Mouse (Mus musculus) megakaryocyte, embryonic 14.5 days (primary cell): Measurements from ENCODE around the gene Pygo1. TPM values are rescaled to one million over a fixed set of nuclear protein-coding genes. Genes with fewer than 3 reads are reported as not detected.

Source experiments
- H3K27me3 ChIP-seq: replicated peaks from 2 replicates; pipeline ENCODE3; 2012; ENCODE audit warnings: inconsistent platforms
- H3K36me3 ChIP-seq: replicated peaks from 2 replicates; pipeline ENCODE3; 2012; ENCODE audit warnings: low read length, inconsistent platforms, mixed read lengths
- H3K4me1 ChIP-seq: 2 replicates; pipeline ENCODE4 v1.6.1; 2012; ENCODE audit warnings: inconsistent platforms
- H3K4me3 ChIP-seq: replicated peaks from 2 replicates; pipeline ENCODE3; 2012; ENCODE audit warnings: moderate library complexity, mild to moderate bottlenecking, inconsistent platforms
- H3K9me3 ChIP-seq: 2 replicates; pipeline ENCODE4 v1.6.1; 2012; ENCODE audit warnings: inconsistent platforms
- FLI1 ChIP-seq: IDR thresholded peaks from 2 replicates; pipeline ENCODE4 v1.6.1; 2012; ENCODE audit warnings: low read length, inconsistent platforms, mixed read lengths
- GATA1 ChIP-seq: IDR thresholded peaks from 3 replicates; pipeline ENCODE4 v1.6.1; 2012; ENCODE audit warnings: mixed read lengths, low read length, inconsistent platforms, borderline replicate concordance
- polyA plus RNA-seq: library from polyadenylated mRNA; stranded (reverse); fragments of >175 nt; gene quantifications from 2 replicates; pipeline ENCODE4 v1.2.3, GENCODE M21; 2012; ENCODE audit warnings: low replicate concordance; ENCODE audit not compliant: insufficient read depth

The Pygo1 gene
- not detected in 2 replicates for polyA plus RNA-seq

DNA sequence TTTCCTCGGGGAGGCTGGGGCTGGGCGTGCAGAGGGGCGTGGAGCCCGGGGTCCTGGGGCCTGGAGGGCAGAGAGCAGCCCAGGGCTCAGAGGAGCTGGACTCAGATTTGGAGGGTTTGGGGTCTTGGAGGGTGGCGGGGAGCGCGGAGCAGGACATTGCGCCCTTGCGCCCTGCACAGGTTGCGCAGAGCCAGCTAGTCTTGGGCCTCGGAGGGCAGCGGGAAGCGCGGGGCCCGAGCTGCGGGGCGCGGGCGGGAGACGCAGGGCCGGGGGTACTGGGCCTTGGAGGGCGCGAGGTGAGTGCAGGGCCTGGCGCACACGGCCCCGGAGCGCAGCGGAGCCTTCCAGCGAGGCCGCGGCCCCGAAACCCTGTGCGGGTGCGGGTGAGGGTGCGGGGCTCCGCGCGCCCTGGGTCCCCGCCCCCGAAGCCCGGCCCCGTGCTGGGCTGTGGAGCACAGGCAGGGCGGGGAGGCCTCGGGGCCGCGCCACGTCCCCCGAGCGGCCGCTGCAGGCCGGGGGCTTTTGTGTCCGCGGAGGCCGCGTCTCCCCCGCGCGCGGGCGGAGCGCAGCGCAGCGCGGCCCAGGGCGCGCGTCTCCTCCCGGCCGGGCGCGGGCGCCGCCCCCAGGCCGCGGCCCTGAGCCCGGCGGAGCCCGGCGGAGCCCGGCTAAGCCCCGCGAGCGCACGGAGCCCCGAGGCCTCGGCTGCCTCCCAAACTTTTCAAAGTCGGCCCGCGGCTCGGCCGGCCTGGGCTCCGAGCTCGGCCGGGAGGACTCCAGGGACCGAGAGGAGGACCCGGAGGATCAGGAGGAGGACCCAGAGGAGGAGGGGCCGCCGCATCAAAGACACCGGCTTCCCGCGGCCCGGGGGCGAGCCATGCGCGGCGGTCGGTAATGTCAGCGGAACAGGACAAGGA, at the start of gene Pygo1:
Gene Pygo1, plus strand, starts transcription at position 625 of the 914 bp plus-strand sequence.
- no peak for TF ChIP-seq GATA1
- TF ChIP-seq FLI1, result no peak
- Histone ChIP-seq H3K36me3 (no peaks in the 10 kb centered on the region), H3K4me1 (peaks cover 11% of the 10 kb centered on the region), H3K27me3 (peaks cover 80% of the 10 kb centered on the region), H3K4me3 (peak within 1 kb of the TSS; percentile 76), H3K9me3 (no peaks in the 10 kb centered on the region)

GRCm38 (mm10) chr9:72875878-72876277, 49.6 kb upstream of the Pygo1 start:
- no peak overlapping the region for H3K4me3 ChIP-seq
- H3K4me1 ChIP-seq, result peaks cover 5% of the 10 kb centered on the region; the same call in 1 of the 2 replicates
- no peaks in the 10 kb centered on the region for H3K9me3 ChIP-seq
- TF ChIP-seq FLI1 (no peak), GATA1 (no peak)
- no peaks in the 10 kb centered on the region for H3K36me3 ChIP-seq
- H3K27me3 ChIP-seq, result peaks cover 28% of the 10 kb centered on the region

GRCm38 (mm10) chr9:72877905-72878304, 47.5 kb upstream of the Pygo1 start:
- Histone ChIP-seq H3K4me1 (peaks cover 5% of the 10 kb centered on the region; the same call in 1 of the 2 replicates), H3K4me3 (no peak overlapping the region), H3K36me3 (no peaks in the 10 kb centered on the region), H3K9me3 (no peaks in the 10 kb centered on the region), H3K27me3 (peaks cover 26% of the 10 kb centered on the region)
- TF ChIP-seq FLI1 (no peak), GATA1 (no peak)

DNA sequence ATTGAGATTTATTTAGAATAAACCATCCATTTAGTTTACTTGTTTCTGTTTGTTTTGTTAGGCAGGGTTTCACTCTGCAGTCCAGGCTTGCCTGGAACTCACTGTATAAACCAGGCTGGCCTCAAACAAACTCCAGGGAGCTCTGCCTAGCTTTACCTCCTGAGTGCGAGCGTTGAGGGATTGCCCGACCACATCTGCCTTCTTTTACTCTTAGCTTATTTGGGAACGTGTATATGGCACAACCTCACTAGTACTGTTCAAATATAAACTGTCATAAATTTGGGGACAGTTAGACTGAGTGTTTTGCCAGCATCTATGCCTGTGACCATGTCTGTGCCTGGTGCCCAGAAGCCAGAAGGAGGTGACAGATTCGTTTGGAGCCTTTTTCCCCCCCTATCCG, 46.8 kb upstream of the Pygo1 start:
- H3K4me3 ChIP-seq, result no peak overlapping the region
- no peaks in the 10 kb centered on the region for H3K9me3 ChIP-seq
- TF ChIP-seq FLI1, result no peak
- no peak for TF ChIP-seq GATA1
- peaks cover 5% of the 10 kb centered on the region; the same call in 1 of the 2 replicates for H3K4me1 ChIP-seq
- no peaks in the 10 kb centered on the region for H3K36me3 ChIP-seq
- peaks cover 27% of the 10 kb centered on the region for H3K27me3 ChIP-seq

DNA sequence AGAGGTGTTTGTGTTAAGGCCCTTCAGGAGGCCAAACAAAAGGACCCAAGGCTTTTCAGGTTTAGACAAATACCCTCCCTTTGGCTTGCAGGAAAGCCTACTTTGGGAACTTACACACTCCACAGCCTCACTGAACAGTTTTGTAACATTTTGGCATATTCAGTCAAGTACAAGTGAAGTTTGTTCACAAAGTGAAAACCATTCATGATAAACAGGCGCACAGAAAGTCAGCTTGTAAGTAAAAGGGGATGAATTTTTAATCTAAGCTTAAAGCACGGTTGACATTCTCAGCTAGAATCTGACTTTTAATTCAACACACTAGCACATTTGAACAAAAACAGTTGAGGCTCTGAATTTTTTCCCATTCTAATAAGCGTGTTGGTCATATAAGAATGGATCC, 45.8 kb upstream of the Pygo1 start:
- no peaks in the 10 kb centered on the region for H3K9me3 ChIP-seq

GRCm38 (mm10) chr9:72880225-72880960, 45.1 kb upstream of the Pygo1 start:
- no peak for TF ChIP-seq GATA1
- TF ChIP-seq FLI1, result no peak
- no peaks in the 10 kb centered on the region for H3K9me3 ChIP-seq
- no peaks in the 10 kb centered on the region for H3K36me3 ChIP-seq
- H3K4me3 ChIP-seq, result no peak overlapping the region
- peaks cover 5% of the 10 kb centered on the region; the same call in 1 of the 2 replicates for H3K4me1 ChIP-seq
- H3K27me3 ChIP-seq, result peaks cover 24% of the 10 kb centered on the region

More for the DNA sequence above, 45.8 kb upstream of the Pygo1 start:
- H3K4me1 ChIP-seq, result peaks cover 5% of the 10 kb centered on the region; the same call in 1 of the 2 replicates
- TF ChIP-seq FLI1 (no peak), GATA1 (no peak)
- no peak overlapping the region for H3K4me3 ChIP-seq
- no peaks in the 10 kb centered on the region for H3K36me3 ChIP-seq
- H3K27me3 ChIP-seq, result peaks cover 24% of the 10 kb centered on the region

DNA sequence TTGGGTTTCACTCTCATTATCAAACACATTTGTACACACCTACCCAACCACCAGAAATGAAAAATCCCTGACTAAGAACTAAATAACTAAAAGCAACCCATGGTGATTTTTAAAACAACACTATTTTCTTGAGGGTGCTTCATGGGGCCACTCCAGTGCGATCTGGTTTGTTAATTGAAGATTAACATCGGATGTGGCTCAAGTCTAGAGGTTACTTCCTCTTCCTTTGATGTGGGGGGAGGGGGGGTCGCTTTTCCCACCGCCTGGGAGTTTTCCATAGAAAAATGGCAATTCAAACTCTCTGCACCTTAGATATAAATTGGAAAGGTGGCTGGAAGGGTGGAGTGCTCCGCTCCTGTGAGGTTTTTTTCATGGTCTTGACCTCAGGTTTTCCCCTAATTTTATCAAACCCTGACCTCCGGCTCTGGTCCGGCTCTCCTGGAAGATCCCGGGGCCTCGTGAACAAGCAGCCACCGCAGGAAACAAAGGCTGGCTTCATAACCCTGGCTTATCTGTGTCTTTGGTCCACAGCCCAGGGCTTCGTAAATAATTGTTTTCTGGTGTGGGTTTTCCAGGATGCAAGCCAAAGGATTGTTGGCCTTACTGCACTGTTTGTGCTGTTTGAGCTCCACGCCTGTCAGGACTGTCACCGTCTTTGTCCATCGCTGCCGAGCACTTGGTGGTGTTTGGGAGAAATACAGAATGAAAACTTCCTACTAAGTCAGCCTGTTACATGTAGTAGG, 44.2 kb upstream of the Pygo1 start:
- H3K36me3 ChIP-seq, result no peaks in the 10 kb centered on the region
- H3K27me3 ChIP-seq, result peaks cover 24% of the 10 kb centered on the region
- TF ChIP-seq FLI1, result no peak
- no peak for TF ChIP-seq GATA1
- H3K4me3 ChIP-seq, result no peak overlapping the region
- peaks cover 5% of the 10 kb centered on the region; the same call in 1 of the 2 replicates for H3K4me1 ChIP-seq
- no peaks in the 10 kb centered on the region for H3K9me3 ChIP-seq

DNA sequence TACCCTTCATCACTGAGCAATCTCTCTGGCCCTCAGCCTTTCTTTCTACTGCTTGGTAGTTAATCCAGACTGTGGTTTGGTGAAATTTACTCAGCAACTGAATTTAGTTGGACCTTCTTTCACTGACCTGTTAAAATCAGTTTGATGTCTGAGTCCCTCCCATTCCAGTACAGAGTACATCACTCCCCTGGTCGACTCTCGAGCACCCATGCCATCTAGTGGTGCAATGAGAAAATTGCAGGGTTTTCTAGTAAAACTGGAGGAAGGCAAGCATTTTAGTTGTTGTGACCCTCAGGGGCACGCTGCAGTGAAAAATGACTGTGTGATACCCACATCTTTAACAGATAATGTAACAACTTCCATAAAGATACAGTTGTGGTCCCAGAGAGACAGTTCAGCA, 41.5 kb upstream of the Pygo1 start:
- peaks cover 5% of the 10 kb centered on the region; the same call in 1 of the 2 replicates for H3K4me1 ChIP-seq
- peaks cover 15% of the 10 kb centered on the region for H3K27me3 ChIP-seq
- TF ChIP-seq FLI1 (no peak), GATA1 (no peak)
- no peak overlapping the region for H3K4me3 ChIP-seq
- H3K36me3 ChIP-seq, result no peaks in the 10 kb centered on the region
- H3K9me3 ChIP-seq, result no peaks in the 10 kb centered on the region

DNA sequence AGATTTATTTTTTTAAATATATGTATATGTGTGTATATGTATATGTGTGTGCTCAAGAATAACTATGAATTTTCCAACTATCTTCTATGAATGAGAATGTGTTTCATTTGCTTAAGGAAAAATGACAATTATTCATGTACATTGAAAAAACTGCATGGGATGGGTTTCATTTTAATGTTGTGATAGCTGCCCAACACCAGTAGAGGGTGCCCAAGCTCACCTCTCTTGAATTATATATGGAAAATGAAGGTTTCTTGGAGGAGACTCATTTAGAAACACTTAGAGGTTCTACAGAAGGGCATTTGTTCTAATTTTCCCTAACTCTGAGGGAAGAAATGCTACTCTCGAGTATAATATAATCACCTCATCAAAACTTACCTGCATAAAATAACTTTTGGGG, 35.7 kb upstream of the Pygo1 start:
- peaks cover 5% of the 10 kb centered on the region for H3K27me3 ChIP-seq
- peaks cover under 1% of the 10 kb centered on the region; the same call in 1 of the 2 replicates for H3K9me3 ChIP-seq
- TF ChIP-seq FLI1 (no peak), GATA1 (no peak)
- H3K4me1 ChIP-seq, result no peaks in the 10 kb centered on the region
- H3K36me3 ChIP-seq, result no peaks in the 10 kb centered on the region
- H3K4me3 ChIP-seq, result no peak overlapping the region
